Mouse (Mus musculus) heart, adult 9 months (tissue): Measurements from ENCODE around the gene Gramd4.
"Not testable (repeated sequence)": the region's sequence is repeated elsewhere in the genome, so short reads cannot be mapped to it uniquely, and the experiment has no call there.

ENCODE experiments used
- DNase-seq, 2 experiments: peaks; one replicate each; pipeline ENCODE4 v3.0.0; 2022; ENCODE audit warnings: low spot score in 2 of 2

Gramd4 gene

GRCm38 (mm10) chr15:86090578-86090977 is 33.1 kb downstream of the Gramd4 start:
- peak in 1 of 2 experiments; percentile 59 for DNase-seq

GRCm38 (mm10) chr15:86091201-86091997 is 33.9 kb downstream of the Gramd4 start:
- no peak for DNase-seq

GRCm38 (mm10) chr15:86091998-86092670 is 34.6 kb downstream of the Gramd4 start:
- DNase-seq = peak in 1 of 2 experiments; percentile 65

DNA sequence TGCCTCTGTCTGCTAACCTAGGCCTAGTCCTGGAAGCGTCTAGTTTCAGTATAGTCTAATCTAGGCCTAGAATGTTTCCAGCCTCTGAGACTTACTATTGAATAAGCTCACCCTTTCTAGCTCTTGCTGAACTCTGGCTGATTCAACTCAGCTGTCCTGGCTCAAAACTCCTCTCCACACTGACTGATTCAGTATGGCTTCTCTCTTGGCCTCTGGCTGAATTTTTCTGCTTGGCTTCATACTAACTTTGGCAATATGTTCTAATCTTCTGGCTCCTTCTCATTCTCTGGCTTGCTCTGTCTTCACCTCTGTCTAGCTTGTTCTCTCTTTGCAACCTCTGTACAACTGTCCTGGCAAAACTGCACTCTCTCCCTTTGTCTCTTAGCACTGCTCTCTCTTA is 35.7 kb downstream of the Gramd4 start:
- peak; percentile 76 to 81 for DNase-seq

GRCm38 (mm10) chr15:86094324-86095121 is 37.0 kb downstream of the Gramd4 start:
- no peak for DNase-seq

DNA sequence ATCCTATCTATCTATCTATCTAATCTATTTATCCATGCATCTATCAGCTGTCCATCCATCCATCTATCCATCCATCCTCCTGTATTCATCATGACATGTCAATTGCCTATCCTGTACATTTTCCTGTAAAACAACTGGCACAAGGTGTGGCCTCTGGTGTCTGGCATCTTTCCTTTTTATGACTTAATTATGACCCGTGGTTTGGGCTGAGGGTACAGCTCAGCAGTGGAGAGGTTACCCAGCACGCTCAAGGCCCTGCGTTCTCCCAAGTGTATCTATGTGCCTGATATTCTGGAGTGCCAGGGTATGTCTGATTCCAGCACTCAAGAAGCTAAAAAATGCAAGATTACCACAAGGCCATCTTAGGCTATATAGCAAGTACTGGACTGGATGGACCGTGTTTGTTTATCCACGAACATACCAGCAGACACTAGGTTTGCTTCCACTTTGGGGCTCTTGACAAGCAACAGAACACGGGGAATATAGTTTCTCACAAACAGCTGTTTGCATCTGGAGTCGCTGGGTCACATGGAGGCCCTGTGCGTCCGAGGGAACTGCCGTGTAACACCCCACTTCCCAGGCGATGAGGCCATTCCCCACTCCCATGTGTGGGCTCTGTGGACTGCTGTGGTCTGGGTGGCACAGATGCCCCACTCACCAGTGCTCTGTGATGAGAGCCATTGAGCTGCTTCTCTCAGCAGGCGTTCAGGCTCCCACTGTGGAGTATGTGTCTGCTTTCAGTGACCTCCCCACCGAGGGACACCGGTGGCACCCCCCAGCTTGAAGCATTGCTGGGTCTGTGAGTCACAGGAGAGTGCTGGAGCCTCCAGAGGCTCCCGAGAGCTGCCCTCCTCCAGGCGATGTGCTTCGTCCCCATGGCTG is 38.5 kb downstream of the Gramd4 start:
- peak; percentile 71 to 74 for DNase-seq

GRCm38 (mm10) chr15:86096604-86097020 is 39.1 kb downstream of the Gramd4 start:
- not testable (repeated sequence) for DNase-seq

DNA sequence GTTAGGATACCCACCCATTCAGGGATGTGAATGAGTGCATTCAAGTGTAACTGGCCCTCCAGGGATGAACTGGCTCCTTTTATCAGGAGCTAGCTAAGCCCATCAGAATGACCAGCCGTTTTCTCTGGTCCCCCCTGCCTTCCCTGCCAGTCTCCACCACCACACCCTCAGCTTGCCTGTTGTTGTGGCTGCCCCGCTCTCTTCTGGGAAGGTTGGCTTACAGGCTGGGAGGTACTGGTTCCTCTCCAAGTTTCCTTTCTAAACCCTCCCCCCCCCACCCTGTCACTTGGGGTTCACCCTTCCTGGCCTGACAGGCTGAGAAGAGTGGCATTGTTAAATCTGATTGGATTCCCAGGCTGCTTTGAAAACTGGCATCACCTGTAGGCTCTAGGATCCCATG is 40.4 kb downstream of the Gramd4 start:
- DNase-seq = no peak

- no peak for DNase-seq
Observed at GRCm38 (mm10) chr15:86101585-86101984, 44.1 kb downstream of the Gramd4 start.

GRCm38 (mm10) chr15:86102308-86102707 is 44.8 kb downstream of the Gramd4 start:
- DNase-seq = no peak

GRCm38 (mm10) chr15:86104401-86105344 is 47.2 kb downstream of the Gramd4 start:
- DNase-seq = no peak

GRCm38 (mm10) chr15:86105345-86105697 is 47.8 kb downstream of the Gramd4 start:
- DNase-seq = no peak

- DNase-seq = no peak
Observed at GRCm38 (mm10) chr15:86105751-86106150, 48.3 kb downstream of the Gramd4 start.

GRCm38 (mm10) chr15:86107831-86108471 is 50.5 kb downstream of the Gramd4 start:
- DNase-seq = no peak

- DNase-seq = peak; percentile 61 to 69
Observed at GRCm38 (mm10) chr15:86109245-86109644, 51.8 kb downstream of the Gramd4 start.

DNA sequence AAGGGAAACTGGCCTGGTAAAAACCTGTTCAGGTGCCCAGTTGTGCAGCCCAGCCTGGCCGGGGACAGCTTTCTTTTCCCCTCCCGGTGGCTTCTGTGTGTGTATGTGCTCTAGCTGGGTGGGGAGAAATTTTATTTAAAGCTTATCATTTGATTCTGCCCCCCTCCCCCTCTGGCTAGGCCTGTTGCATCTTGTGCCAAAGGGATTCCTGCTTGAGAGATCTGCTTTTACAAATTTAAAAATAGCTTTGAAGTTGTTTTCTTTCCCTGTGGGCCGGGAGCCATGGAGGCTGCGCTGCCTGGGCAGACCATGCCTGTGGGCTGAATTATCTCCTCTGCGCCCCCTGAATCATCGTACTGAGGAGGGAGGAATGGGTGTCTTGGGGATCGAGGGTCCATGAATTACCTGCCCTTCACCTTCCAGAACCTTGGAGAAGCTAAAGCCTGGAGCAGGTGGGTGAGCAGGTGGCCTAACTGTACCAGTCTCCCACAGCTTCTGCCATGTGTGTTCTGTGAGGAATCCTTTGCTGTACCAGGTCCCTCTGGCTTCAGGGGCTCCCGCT is 52.2 kb downstream of the Gramd4 start:
- DNase-seq = peak; percentile 69 to 78

DNA sequence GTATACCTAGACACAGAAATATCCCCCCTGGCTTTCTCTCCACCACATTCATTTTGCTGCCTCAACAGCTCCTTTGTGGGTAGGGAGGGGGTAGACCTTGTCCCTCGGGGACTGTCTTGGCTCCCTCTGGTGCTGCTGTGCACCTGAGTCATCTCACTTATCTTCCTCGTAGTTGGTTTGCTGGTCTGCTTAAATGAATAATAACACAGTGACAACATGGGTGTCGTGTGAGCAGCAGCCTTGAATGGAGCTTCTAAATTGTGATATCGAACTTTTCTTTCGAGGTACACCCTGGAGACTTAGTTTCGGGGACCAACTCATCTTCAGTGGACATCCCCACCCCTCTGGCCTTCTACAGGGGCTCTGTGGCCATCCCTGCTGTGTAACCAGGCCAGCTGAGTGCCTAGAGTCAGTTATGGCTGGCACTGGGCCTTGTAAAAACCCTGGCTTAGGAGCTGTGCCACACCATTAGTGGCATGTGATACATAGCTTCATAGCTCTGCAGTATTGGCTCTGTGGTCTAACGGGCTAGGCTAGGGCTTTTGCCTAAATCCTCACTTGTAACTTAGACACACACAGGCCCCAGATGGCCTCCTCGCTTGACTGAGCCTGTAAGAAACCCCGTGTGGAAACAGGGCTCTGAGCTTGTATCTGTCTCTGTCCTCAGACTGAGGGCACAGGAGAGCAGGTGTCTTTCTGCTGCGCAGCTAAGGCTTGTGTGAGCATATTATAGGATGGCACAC is 53.0 kb downstream of the Gramd4 start:
- DNase-seq = no peak

- DNase-seq = no peak
Observed at GRCm38 (mm10) chr15:86112707-86113341, 55.3 kb downstream of the Gramd4 start.
